ENCODE assay signal across 8 mouse cellular contexts in the genomic region with DNA sequence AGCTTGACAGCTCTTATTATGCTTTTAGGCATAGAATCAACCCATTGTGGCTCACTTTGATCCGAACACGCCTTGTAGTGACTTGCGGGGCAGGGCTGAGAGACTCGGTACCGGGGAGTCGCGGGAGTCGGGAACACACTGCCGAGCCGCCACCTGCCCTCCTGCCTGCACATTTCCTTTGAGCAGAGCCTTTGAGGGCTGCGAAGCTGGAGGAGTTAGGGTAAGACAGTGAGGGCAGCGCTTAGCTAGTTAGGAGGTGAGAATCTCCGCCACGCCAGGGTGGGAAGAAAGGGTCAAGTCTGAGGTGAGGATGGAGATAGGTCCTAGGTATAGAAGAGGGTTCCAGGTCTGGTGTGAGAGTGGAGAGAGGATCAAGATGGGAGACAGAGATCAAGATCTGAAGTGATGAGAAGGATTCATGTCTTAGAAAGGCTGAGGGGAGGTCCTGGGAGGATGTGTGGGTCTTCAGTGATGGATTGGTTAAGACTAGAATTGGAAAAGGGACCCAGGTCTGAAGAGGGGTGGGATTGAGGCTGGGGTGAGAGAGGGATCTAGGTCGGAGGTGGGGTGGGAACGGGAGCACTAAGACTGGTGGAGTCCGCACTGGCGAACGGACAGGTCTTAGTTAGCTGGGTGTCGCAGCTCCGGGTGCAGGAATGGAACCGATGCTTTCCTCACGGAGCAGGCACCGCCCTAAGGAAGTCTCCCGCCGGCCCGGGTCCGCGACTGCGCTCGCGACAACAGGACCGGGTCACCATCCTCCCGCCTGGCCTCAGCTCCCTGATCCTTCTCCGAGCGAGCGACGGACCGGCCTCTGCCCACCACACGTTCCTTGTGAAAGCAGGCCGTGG. TPM values are rescaled to one million over a fixed set of nuclear protein-coding genes. Genes with fewer than 3 reads are reported as not detected.
DNase-seq lines count a peak whose midpoint lies in the region; ATAC-seq lines count a peak whose summit lies in the region.

No protein-coding gene starts in this region.

- peak; percentile 58; the same call in 1 of the 2 replicates for ATAC-seq in common myeloid progenitor, adult 5-6 weeks (replicated peaks; ENCODE audit: low read depth, poor library complexity, severe bottlenecking)
- peak; percentile 60; the same call in 1 of the 2 replicates for ATAC-seq in heart, embryonic 15.5 days (replicated peaks; ENCODE audit: insufficient number of reproducible peaks, insufficient read depth, low FRiP score, low read depth)

- H3K4me3 ChIP-seq in heart, embryonic 15.5 days = peak overlapping the region; percentile 54
- H3K4me3 ChIP-seq in megakaryocyte, embryonic 14.5 days (replicated peaks) = peak overlapping the region; percentile 92

- H3K4me2 ChIP-seq in heart, embryonic 15.5 days = peak overlapping the region; percentile 87

- peaks cover 20% of the 10 kb centered on the region for H3K27me3 ChIP-seq in heart, embryonic 15.5 days
- H3K27me3 ChIP-seq in megakaryocyte, embryonic 14.5 days (replicated peaks) = peaks cover 15% of the 10 kb centered on the region
- H3K27me3 ChIP-seq in splenic B cell, adult 2 months (ENCODE audit: control insufficient read depth, insufficient read depth, low read length, poor library complexity, severe bottlenecking) = no peaks in the 10 kb centered on the region; the same call in 1 of the 2 replicates

- intact Hi-C loops in left cerebral cortex, postnatal 25 days (cut with DNase I) = no loop called here

- H3K27ac ChIP-seq in heart, embryonic 15.5 days = no peak overlapping the region

- DNase-seq in gastrocnemius, postnatal 10 days = peak; percentile 29
- DNase-seq in gastrocnemius, adult 18-20 months (ENCODE audit: low spot score) = no peak
- peak; percentile 9 to 27 for DNase-seq in CD8-positive naive resting alpha-beta T cell, adult 2 months (ENCODE audit: low read depth in 2 of 2, low spot score in 2 of 2)
- peak; percentile 6 to 11 for DNase-seq in left cerebral cortex, postnatal 25 days (ENCODE audit: low spot score in 2 of 2)
- DNase-seq in splenic B cell, adult 2 months (ENCODE audit: low read depth, low spot score) = peak; percentile 32

- H3K9ac ChIP-seq in heart, embryonic 15.5 days = peak overlapping the region; percentile 55

- H3K36me3 ChIP-seq in heart, embryonic 15.5 days = no peaks in the 10 kb centered on the region
- no peaks in the 10 kb centered on the region for H3K36me3 ChIP-seq in megakaryocyte, embryonic 14.5 days (replicated peaks; ENCODE audit: low read length)
- no peaks in the 10 kb centered on the region for H3K36me3 ChIP-seq in splenic B cell, adult 2 months (ENCODE audit: control insufficient read depth, insufficient read depth, low read length, poor library complexity, severe bottlenecking)

- H3K4me1 ChIP-seq in heart, embryonic 15.5 days (replicated peaks) = peaks cover 11% of the 10 kb centered on the region
- H3K4me1 ChIP-seq in megakaryocyte, embryonic 14.5 days = peaks cover 20% of the 10 kb centered on the region

- H3K9me3 ChIP-seq in heart, embryonic 15.5 days (replicated peaks) = no peaks in the 10 kb centered on the region
- no peaks in the 10 kb centered on the region for H3K9me3 ChIP-seq in megakaryocyte, embryonic 14.5 days

- under 1% methylated on average over 41 of the region's 41 CpGs for WGBS in heart, embryonic 15.5 days

RNA-seq across cellular contexts. Expression of a gene that starts 11.7 kb away (rescaled TPM):
- 10 to 100 TPM; 29.4 to 36.0 TPM for total RNA-seq in gastrocnemius, postnatal 10 days (2021)
- 10 to 100 TPM; 26.4 to 33.1 TPM for total RNA-seq in gastrocnemius, adult 18-20 months (2021)
- total RNA-seq in common myeloid progenitor, adult 5-6 weeks (2017) = 106 and 118 TPM in 2 replicates
- polyA plus RNA-seq in heart, embryonic 15.5 days (2015; fragmentation: Nextera tagmentation; extraction: Ambion mirVana) = 28.0 and 33.4 TPM in 2 replicates
- 10 to 100 TPM; 25.3 to 32.0 TPM for total RNA-seq in left cerebral cortex, postnatal 25 days (2021)
- polyA plus RNA-seq in megakaryocyte, embryonic 14.5 days (2012; ENCODE audit: insufficient read depth, low replicate concordance) = 2.4 TPM in 1 of 2 replicates, not detected in the other

RNA-seq across cellular contexts. Expression of a gene that starts 19.1 kb away (rescaled TPM):
- 10 to 100 TPM; 24.5 to 28.8 TPM for total RNA-seq in gastrocnemius, postnatal 10 days (2021)
- total RNA-seq in gastrocnemius, adult 18-20 months (2021) = 10 to 100 TPM; 18.3 to 18.8 TPM
- 111 and 149 TPM in 2 replicates for total RNA-seq in common myeloid progenitor, adult 5-6 weeks (2017)
- 14.2 and 15.1 TPM in 2 replicates for polyA plus RNA-seq in heart, embryonic 15.5 days (2015; fragmentation: Nextera tagmentation; extraction: Ambion mirVana)
- 10 to 100 TPM; 35.2 to 41.2 TPM for total RNA-seq in left cerebral cortex, postnatal 25 days (2021)
- 2.8 and 3.0 TPM in 2 replicates for polyA plus RNA-seq in megakaryocyte, embryonic 14.5 days (2012; ENCODE audit: insufficient read depth, low replicate concordance)
